Mouse (Mus musculus) stomach, postnatal 0 days (tissue): ENCODE results near the gene 9930111J21Rik1. TPM values are rescaled to one million over a fixed set of nuclear protein-coding genes. Genes with fewer than 3 reads are reported as not detected.
"Not testable (repeated sequence)": the region's sequence is repeated elsewhere in the genome, so short reads cannot be mapped to it uniquely, and the experiment has no call there.

Experiments
- ATAC-seq: fragments of 200-750 bp; cut with Nextera tagmentation; 2 replicates; pipeline ENCODE4 v1.8.0; 2017; ENCODE audit not compliant: low FRiP score, low TSS enrichment
- DNase-seq: peaks from one replicate; pipeline ENCODE4 v3.0.0-alpha.2; 2016; ENCODE audit warnings: low spot score
- H3K27ac ChIP-seq: fragments of 300-500 bp; sonication (generic); replicated peaks from 2 replicates; pipeline ENCODE4 v1.5.1; 2014; ENCODE audit warnings: mild to moderate bottlenecking, control low read depth
- H3K27me3 ChIP-seq: fragments of 300-500 bp; sonication (generic); 2 replicates; pipeline ENCODE4 v1.6.1; 2014; ENCODE audit warnings: low read length; ENCODE audit not compliant: control insufficient read depth, insufficient read depth
- H3K36me3 ChIP-seq: fragments of 300-500 bp; sonication (generic); 2 replicates; pipeline ENCODE4 v1.6.1; 2014; ENCODE audit warnings: low read length, mixed read lengths; ENCODE audit not compliant: control insufficient read depth, insufficient read depth
- H3K4me1 ChIP-seq: fragments of 300-500 bp; sonication (generic); replicated peaks from 2 replicates; pipeline ENCODE4 v1.6.1; 2014; ENCODE audit warnings: antibody characterized with exemption; ENCODE audit not compliant: control insufficient read depth, insufficient read depth
- H3K4me2 ChIP-seq: fragments of 300-500 bp; sonication (generic); replicated peaks from 2 replicates; pipeline ENCODE4 v1.6.1; 2014; ENCODE audit warnings: low read depth, mild to moderate bottlenecking, control low read depth, moderate library complexity
- H3K4me3 ChIP-seq: fragments of 300-500 bp; sonication (generic); 2 replicates; pipeline ENCODE4 v1.5.1; 2014; ENCODE audit warnings: low read depth, low read length, control low read depth
- H3K9ac ChIP-seq: fragments of 300-500 bp; sonication (generic); 2 replicates; pipeline ENCODE4 v1.6.1; 2014; ENCODE audit warnings: mild to moderate bottlenecking, low read length, control low read depth, mixed read lengths
- H3K9me3 ChIP-seq: fragments of 300-500 bp; sonication (generic); 2 replicates; pipeline ENCODE4 v1.6.1; 2016; ENCODE audit warnings: low read length; ENCODE audit not compliant: control insufficient read depth
- CTCF ChIP-seq: IDR thresholded peaks from 2 replicates; pipeline ENCODE4 v1.5.1; 2016; ENCODE audit warnings: antibody characterized with exemption, low read depth, mild to moderate bottlenecking, moderate library complexity
- EP300 ChIP-seq: optimal IDR thresholded peaks from 2 replicates; pipeline ENCODE3; 2016; ENCODE audit warnings: antibody characterized with exemption
- WGBS: fragments of 180-500 bp; shearing (Covaris S2); extraction: QIAGEN DNeasy Blood & Tissue Kit; methylation state at CpG from one replicate; pipeline ENCODE4 v1.1.7; 2014; 5-methylcytosine and 5-hydroxymethylcytosine counted together
- polyA plus RNA-seq: library from polyadenylated mRNA; unstranded; fragments of >200 nt; fragmentation: Nextera tagmentation; extraction: Ambion mirVana; gene quantifications from 2 replicates; pipeline ENCODE4 v1.2.1, GENCODE M21; 2015

The 9930111J21Rik1 gene
- polyA plus RNA-seq, 1 experiment from 2014 or later, result 0.34 TPM

- WGBS, result 78% methylated on average over 1 of the region's 1 CpGs
- not testable (repeated sequence) for H3K9ac ChIP-seq, H3K36me3 ChIP-seq, H3K4me1 ChIP-seq, DNase-seq, H3K27me3 ChIP-seq, ATAC-seq, H3K4me3 ChIP-seq, H3K4me2 ChIP-seq, H3K27ac ChIP-seq, H3K9me3 ChIP-seq
Observed at GRCm38 (mm10) chr11:48933422-48933821, 45.8 kb downstream of the 9930111J21Rik1 start.

GRCm38 (mm10) chr11:48928068-48928467 lies 51.1 kb downstream of the 9930111J21Rik1 start:
- H3K9ac ChIP-seq, H3K4me3 ChIP-seq, H3K36me3 ChIP-seq, H3K27ac ChIP-seq, H3K4me1 ChIP-seq, H3K9me3 ChIP-seq, H3K4me2 ChIP-seq, H3K27me3 ChIP-seq, DNase-seq, ATAC-seq: not testable (repeated sequence)
- 80% methylated on average over 1 of the region's 1 CpGs for WGBS

GRCm38 (mm10) chr11:48926437-48926836 lies 52.8 kb downstream of the 9930111J21Rik1 start:
- H3K4me1 ChIP-seq, ATAC-seq, H3K4me3 ChIP-seq: not testable (repeated sequence)

GRCm38 (mm10) chr11:48923818-48924217 lies 55.4 kb downstream of the 9930111J21Rik1 start:
- ATAC-seq, H3K27me3 ChIP-seq, H3K4me3 ChIP-seq, H3K9me3 ChIP-seq, H3K9ac ChIP-seq, H3K4me1 ChIP-seq, H3K27ac ChIP-seq, H3K36me3 ChIP-seq, DNase-seq, H3K4me2 ChIP-seq: not testable (repeated sequence)
- WGBS, result 80% methylated on average over 5 of the region's 5 CpGs

More at GRCm38 (mm10) chr11:48926437-48926836, 52.8 kb downstream of the 9930111J21Rik1 start:
- H3K36me3 ChIP-seq, DNase-seq, H3K4me2 ChIP-seq, H3K27me3 ChIP-seq, H3K9me3 ChIP-seq, H3K9ac ChIP-seq, H3K27ac ChIP-seq: not testable (repeated sequence)

GRCm38 (mm10) chr11:48918380-48918779 lies 60.8 kb downstream of the 9930111J21Rik1 start:
- H3K27me3 ChIP-seq, result no peaks in the 10 kb centered on the region
- DNase-seq (no peak), ATAC-seq (no peak)
- H3K4me1 ChIP-seq, result no peaks in the 10 kb centered on the region
- no peak overlapping the region for H3K27ac ChIP-seq
- no peak for TF ChIP-seq CTCF
- no peaks in the 10 kb centered on the region for H3K9me3 ChIP-seq
- H3K4me3 ChIP-seq, result no peak overlapping the region
- H3K4me2 ChIP-seq, result no peak overlapping the region
- no peak overlapping the region for H3K9ac ChIP-seq
- no peaks in the 10 kb centered on the region for H3K36me3 ChIP-seq
- WGBS, result 72% methylated on average over 3 of the region's 3 CpGs

GRCm38 (mm10) chr11:48913611-48914010 lies 65.6 kb downstream of the 9930111J21Rik1 start:
- Histone ChIP-seq H3K4me1 (no peaks in the 10 kb centered on the region), H3K36me3 (no peaks in the 10 kb centered on the region), H3K9me3 (no peaks in the 10 kb centered on the region), H3K27ac (no peak overlapping the region), H3K27me3 (no peaks in the 10 kb centered on the region), H3K9ac (no peak overlapping the region), H3K4me2 (no peak overlapping the region), H3K4me3 (no peak overlapping the region)
- WGBS, result 97% methylated on average over 1 of the region's 1 CpGs
- TF ChIP-seq CTCF, result no peak
- no peak for TF ChIP-seq EP300
- no peak for DNase-seq
- no peak for ATAC-seq

- Histone ChIP-seq H3K27me3 (no peaks in the 10 kb centered on the region), H3K9me3 (no peaks in the 10 kb centered on the region), H3K4me1 (no peaks in the 10 kb centered on the region), H3K9ac (no peak overlapping the region), H3K4me2 (no peak overlapping the region), H3K36me3 (no peaks in the 10 kb centered on the region), H3K27ac (no peak overlapping the region), H3K4me3 (no peak overlapping the region)
- no peak for TF ChIP-seq EP300
- TF ChIP-seq CTCF, result no peak
- no peak for ATAC-seq
- DNase-seq, result no peak
- 38% methylated on average over 1 of the region's 1 CpGs for WGBS
Observed at GRCm38 (mm10) chr11:48908459-48908858, 70.7 kb downstream of the 9930111J21Rik1 start.
